Mouse (Mus musculus): ENCODE data around the gene Olfr715. TPM values are rescaled to one million over a fixed set of nuclear protein-coding genes. Genes with fewer than 3 reads are reported as not detected.
"Not testable (repeated sequence)": the region's sequence is repeated elsewhere in the genome, so short reads cannot be mapped to it uniquely, and the experiment has no call there.

Gene Olfr715
- polyA plus RNA-seq (2012; rRNA removed) = not detected in 2 replicates

DNA sequence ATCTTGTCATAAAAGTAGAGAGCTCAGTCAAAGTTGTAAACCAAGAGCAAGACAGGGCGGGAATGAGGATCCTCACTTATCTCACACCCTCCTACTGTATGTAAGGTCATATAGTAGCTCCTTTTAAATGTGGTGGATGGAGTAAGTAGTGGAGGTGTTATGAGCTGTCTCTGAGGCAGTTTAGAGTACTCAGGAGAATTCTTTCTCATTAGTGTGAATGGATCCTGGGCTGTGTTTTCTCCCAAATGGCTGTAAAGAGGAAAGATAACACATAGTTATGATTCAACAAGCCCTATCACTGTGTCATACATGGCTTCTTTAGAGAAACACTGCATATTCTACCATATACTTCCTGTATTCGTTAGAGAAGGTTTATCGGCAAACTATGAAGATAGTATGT lies at the start of gene Olfr715:
TSS of gene Olfr715 (minus strand) at position 101 of the 400 bp plus-strand sequence.
- not testable (repeated sequence) for H3K27me3 ChIP-seq (replicated peaks; ENCODE audit: control insufficient read depth, insufficient read depth, low read length); H3K4me1 ChIP-seq (ENCODE audit: control insufficient read depth, insufficient read depth, low read length); H3K27ac ChIP-seq (ENCODE audit: insufficient read depth, low read depth, low read length); H3K36me3 ChIP-seq (ENCODE audit: control insufficient read depth, insufficient read depth, low read length); DNase-seq; H3K4me3 ChIP-seq (ENCODE audit: insufficient read depth, low read depth, low read length)
- 75% methylated on average over 3 of the region's 3 CpGs for WGBS

DNA sequence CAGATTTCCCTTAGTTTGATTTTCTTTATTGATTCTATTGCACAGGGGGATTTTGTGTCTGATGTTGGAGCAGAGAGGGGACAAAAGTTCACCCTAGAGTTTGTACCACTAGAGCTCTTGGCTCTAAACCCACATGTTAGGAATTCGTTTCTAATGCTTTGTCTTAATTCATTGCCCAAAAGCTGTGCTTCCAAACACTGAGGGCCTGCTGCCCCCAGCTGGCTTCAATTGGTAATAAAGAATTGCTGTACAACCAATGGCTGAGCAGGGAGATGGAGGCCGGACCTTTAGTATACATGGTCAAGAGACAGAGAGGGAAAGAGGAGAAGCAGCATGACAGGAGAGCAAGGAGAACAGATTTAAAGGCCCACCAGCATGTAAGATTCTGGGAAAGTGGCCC lies 49.5 kb upstream of the Olfr715 start:
- Histone ChIP-seq H3K27ac (ENCODE audit: insufficient read depth, low read depth, low read length) (no peak overlapping the region), H3K4me1 (ENCODE audit: control insufficient read depth, insufficient read depth, low read length) (no peaks in the 10 kb centered on the region), H3K27me3 (replicated peaks; ENCODE audit: control insufficient read depth, insufficient read depth, low read length) (no peaks in the 10 kb centered on the region), H3K4me3 (ENCODE audit: insufficient read depth, low read depth, low read length) (no peak overlapping the region), H3K36me3 (ENCODE audit: control insufficient read depth, insufficient read depth, low read length) (no peaks in the 10 kb centered on the region)
- TF ChIP-seq CTCF (conservative IDR thresholded peaks at IDR 0.05; ENCODE audit: insufficient read depth, insufficient read length, low read depth, low read length) = no peak
- 32% methylated on average over 2 of the region's 2 CpGs for WGBS
- no peak for DNase-seq

DNA sequence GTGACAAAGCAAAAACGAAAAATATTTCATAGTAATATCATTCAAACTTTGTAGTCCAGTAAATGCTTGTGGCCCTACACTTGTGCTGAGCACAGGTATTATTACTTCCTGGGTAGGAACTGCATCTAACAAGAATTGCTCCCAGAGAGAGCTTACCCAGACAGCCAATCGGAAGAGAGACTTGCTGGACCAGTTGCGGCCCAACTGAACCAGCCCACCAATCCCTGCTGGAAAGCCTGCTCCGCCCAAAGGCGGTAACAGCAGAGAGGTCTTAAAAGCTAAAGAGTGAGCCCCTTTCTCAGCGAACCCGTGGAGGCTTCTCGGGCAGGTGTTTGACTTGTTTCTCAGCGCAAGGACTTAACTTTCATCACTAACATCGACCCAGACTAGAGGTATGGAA lies 35.8 kb upstream of the Olfr715 start, which contains the start of gene Nlrp14:
TSS of gene Nlrp14 (plus strand) at position 301 of the 400 bp plus-strand sequence.
- H3K4me1 ChIP-seq (ENCODE audit: control insufficient read depth, insufficient read depth, low read length) = no peaks in the 10 kb centered on the region
- TF ChIP-seq POLR2A (IDR thresholded peaks at IDR 0.05; ENCODE audit: low read depth, low read length) = no peak
- TF ChIP-seq CTCF (conservative IDR thresholded peaks at IDR 0.05; ENCODE audit: insufficient read depth, insufficient read length, low read depth, low read length) = no peak
- H3K27me3 ChIP-seq (replicated peaks; ENCODE audit: control insufficient read depth, insufficient read depth, low read length) = no peaks in the 10 kb centered on the region
- H3K36me3 ChIP-seq (ENCODE audit: control insufficient read depth, insufficient read depth, low read length) = no peaks in the 10 kb centered on the region
- H3K27ac ChIP-seq (ENCODE audit: insufficient read depth, low read depth, low read length) = no peak within 1 kb of the TSS
- DNase-seq = no peak
- no peak within 1 kb of the TSS for H3K4me3 ChIP-seq (ENCODE audit: insufficient read depth, low read depth, low read length)
- 81% methylated on average over 10 of the region's 10 CpGs for WGBS

DNA sequence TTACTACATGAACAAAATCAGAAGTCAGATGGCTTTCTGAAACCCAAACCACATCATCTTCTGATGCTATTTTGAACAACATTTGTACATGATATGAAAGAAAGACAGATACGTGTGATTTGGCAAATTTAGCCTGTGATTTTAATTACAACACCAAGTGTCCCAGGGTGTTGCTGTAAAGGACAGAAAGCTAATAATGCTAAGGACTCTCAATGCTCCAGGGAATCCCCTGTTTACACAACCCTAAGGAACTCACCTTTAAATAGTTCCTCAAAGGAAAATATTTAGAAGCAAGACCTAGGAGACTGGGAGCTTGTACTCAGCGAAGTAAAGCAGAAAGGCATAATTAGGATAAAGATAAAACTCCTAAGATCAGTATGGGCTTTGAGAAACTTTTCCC lies 7.1 kb upstream of the Olfr715 start, which contains the start of gene Olfr716:
TSS of gene Olfr716 (plus strand) at position 301 of the 400 bp plus-strand sequence.
- 78% methylated on average over 2 of the region's 2 CpGs for WGBS
- H3K4me3 ChIP-seq (ENCODE audit: insufficient read depth, low read depth, low read length); H3K36me3 ChIP-seq (ENCODE audit: control insufficient read depth, insufficient read depth, low read length); H3K27me3 ChIP-seq (replicated peaks; ENCODE audit: control insufficient read depth, insufficient read depth, low read length); H3K4me1 ChIP-seq (ENCODE audit: control insufficient read depth, insufficient read depth, low read length); H3K27ac ChIP-seq (ENCODE audit: insufficient read depth, low read depth, low read length); DNase-seq: not testable (repeated sequence)

DNA sequence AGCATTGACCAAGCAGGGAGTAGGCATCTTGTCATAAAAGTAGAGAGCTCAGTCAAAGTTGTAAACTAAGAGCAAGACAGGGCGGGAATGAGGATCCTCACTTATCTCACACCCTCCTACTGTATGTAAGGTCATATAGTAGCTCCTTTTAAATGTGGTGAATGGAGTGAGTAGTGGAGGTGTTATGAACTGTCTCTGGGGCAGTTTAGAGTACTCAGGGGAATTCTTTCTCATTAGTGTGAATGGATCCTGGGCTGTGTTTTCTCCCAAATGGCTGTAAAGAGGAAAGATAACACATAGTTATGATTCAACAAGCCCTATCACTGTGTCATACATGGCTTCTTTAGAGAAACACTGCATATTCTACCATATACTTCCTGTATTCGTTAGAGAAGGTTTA lies 20.6 kb downstream of the Olfr715 start, which contains the start of gene Olfr715b:
TSS of gene Olfr715b (minus strand) at position 101 of the 400 bp plus-strand sequence.
- not testable (repeated sequence) for H3K4me3 ChIP-seq (ENCODE audit: insufficient read depth, low read depth, low read length); H3K27ac ChIP-seq (ENCODE audit: insufficient read depth, low read depth, low read length); H3K4me1 ChIP-seq (ENCODE audit: control insufficient read depth, insufficient read depth, low read length); H3K36me3 ChIP-seq (ENCODE audit: control insufficient read depth, insufficient read depth, low read length); H3K27me3 ChIP-seq (replicated peaks; ENCODE audit: control insufficient read depth, insufficient read depth, low read length); DNase-seq
- WGBS = 70% methylated on average over 2 of the region's 2 CpGs

- no peak for DNase-seq
- H3K4me1 ChIP-seq (ENCODE audit: control insufficient read depth, insufficient read depth, low read length) = no peaks in the 10 kb centered on the region
- TF ChIP-seq CTCF (conservative IDR thresholded peaks at IDR 0.05; ENCODE audit: insufficient read depth, insufficient read length, low read depth, low read length) (no peak), POLR2A (IDR thresholded peaks at IDR 0.05; ENCODE audit: low read depth, low read length) (no peak)
- no peaks in the 10 kb centered on the region for H3K27me3 ChIP-seq (replicated peaks; ENCODE audit: control insufficient read depth, insufficient read depth, low read length)
- H3K36me3 ChIP-seq (ENCODE audit: control insufficient read depth, insufficient read depth, low read length) = no peaks in the 10 kb centered on the region
- H3K4me3 ChIP-seq (ENCODE audit: insufficient read depth, low read depth, low read length) = no peak within 1 kb of the TSS
- 35% methylated on average over 1 of the region's 1 CpGs for WGBS
- no peak within 1 kb of the TSS for H3K27ac ChIP-seq (ENCODE audit: insufficient read depth, low read depth, low read length)
Measured at GRCm38 (mm10) chr7:107092920-107093319, 38.0 kb downstream of the Olfr715 start, which contains the start of gene Olfr17. Olfr17 (plus strand) TSS chr7:107093220.

Other genes starting within 250 kb of the Olfr715 start
- not detected in 2 replicates for gene Olfr706, start 242.9 kb downstream of the Olfr715 start, polyA plus RNA-seq (2012; rRNA removed)
- gene Olfr707, start 229.8 kb downstream of the Olfr715 start, polyA plus RNA-seq (2012; rRNA removed) = not detected in 2 replicates
- gene Olfr1532-ps1, start 223.1 kb downstream of the Olfr715 start, polyA plus RNA-seq (2012; rRNA removed) = not detected in 2 replicates
- not detected in 2 replicates for gene Olfr709-ps1, start 198.9 kb downstream of the Olfr715 start, polyA plus RNA-seq (2012; rRNA removed)
- not detected in 2 replicates for gene Olfr710, start 182.8 kb downstream of the Olfr715 start, polyA plus RNA-seq (2012; rRNA removed)
- not detected in 2 replicates for gene Olfr6, start 167.1 kb downstream of the Olfr715 start, polyA plus RNA-seq (2012; rRNA removed)
- not detected in 2 replicates for gene Olfr711, start 155.6 kb downstream of the Olfr715 start, polyA plus RNA-seq (2012; rRNA removed)
- not detected in 2 replicates for gene Olfr2, start 125.0 kb downstream of the Olfr715 start, polyA plus RNA-seq (2012; rRNA removed)
- not detected in 2 replicates for gene Olfr713, start 99.9 kb downstream of the Olfr715 start, polyA plus RNA-seq (2012; rRNA removed)
- not detected in 2 replicates for gene Olfr714, start 60.1 kb downstream of the Olfr715 start, polyA plus RNA-seq (2012; rRNA removed)
- not detected in 2 replicates for gene Olfr17, start 37.9 kb downstream of the Olfr715 start, polyA plus RNA-seq (2012; rRNA removed)
- gene Olfr715b, start 20.7 kb downstream of the Olfr715 start, polyA plus RNA-seq (2012; rRNA removed) = not detected in 2 replicates
- not detected in 2 replicates for gene Olfr716, start 7.2 kb upstream of the Olfr715 start, polyA plus RNA-seq (2012; rRNA removed)
- gene Nlrp14, start 35.9 kb upstream of the Olfr715 start, polyA plus RNA-seq (2012; rRNA removed) = not detected in 2 replicates
- not detected in 2 replicates for gene Rbmxl2, start 78.4 kb upstream of the Olfr715 start, polyA plus RNA-seq (2012; rRNA removed)
- 1.1 TPM in 2 replicates for gene Syt9, start 239.6 kb upstream of the Olfr715 start, polyA plus RNA-seq (2012; rRNA removed)

Data from kidney, adult 2 months (tissue).